Comparison of ENCODE assay signal across 13 mouse cellular contexts in genomic region chr6:115005351-115005890, GRCm38 (mm10). TPM values are rescaled to one million over a fixed set of nuclear protein-coding genes. Genes with fewer than 3 reads are reported as not detected.
DNase-seq lines count a peak whose midpoint lies in the region; ATAC-seq lines count a peak whose summit lies in the region.
"Had no signal": no experiment of that assay in that cellular context is flagged by ENCODE, and none has a peak within 500 bp of the region (broad histone marks: within the 10 kb centered on the region; RNA-seq: fewer than 3 reads in every experiment).

No protein-coding gene starts in this region.

- H3K9ac ChIP-seq in midbrain, embryonic 15.5 days: no peak overlapping the region
- H3K9ac ChIP-seq: lung, embryonic 14.5 days had no signal

- no peak overlapping the region for H3K4me2 ChIP-seq in midbrain, embryonic 15.5 days
- H3K4me2 ChIP-seq: lung, embryonic 14.5 days had no signal

- intact Hi-C loops in gastrocnemius, postnatal 14 days (cut with DNase I; ENCODE audit: low total_unique reads): loop anchor here (10.0 kb wide), 1 partner anchor 291 kb away; no protein-coding TSS in a partner anchor
- intact Hi-C loops in left cerebral cortex, postnatal 14 days (cut with DNase I): loop anchor here (5.0 kb wide), 1 partner anchor 283 kb away; no protein-coding TSS in a partner anchor

- no peaks in the 10 kb centered on the region for H3K9me3 ChIP-seq in midbrain, embryonic 15.5 days
- H3K9me3 ChIP-seq in limb, embryonic 10.5 days (replicated peaks): no peaks in the 10 kb centered on the region

- no peak overlapping the region for H3K27ac ChIP-seq in midbrain, embryonic 15.5 days
- H3K27ac ChIP-seq in limb, embryonic 10.5 days: no peak overlapping the region

- peak; percentile 45 for DNase-seq in gastrocnemius, adult 18-20 months (ENCODE audit: low spot score)
- DNase-seq in gastrocnemius, postnatal 4 days (ENCODE audit: low spot score in 2 of 2): no peak
- peak; percentile 70 for DNase-seq in cerebellum, adult 11 months
- peak; percentile 20 for DNase-seq in gastrocnemius, postnatal 14 days
- DNase-seq in left cerebral cortex, postnatal 14 days (ENCODE audit: low spot score in 2 of 2): peak; percentile 52 to 59
- no peak for DNase-seq in limb, embryonic 10.5 days (ENCODE audit: low spot score)
- no peak for DNase-seq in embryo, embryonic 11 days
- DNase-seq: kidney, postnatal 25 days; lung, embryonic 14.5 days; spleen, adult 18-20 months; thymus, postnatal 25 days had no signal

- 88% methylated on average over 8 of the region's 8 CpGs for WGBS in midbrain, embryonic 15.5 days
- WGBS in limb, embryonic 10.5 days: 86% methylated on average over 8 of the region's 8 CpGs

- H3K4me1 ChIP-seq in midbrain, embryonic 15.5 days: peaks cover 9% of the 10 kb centered on the region
- peaks cover 10% of the 10 kb centered on the region for H3K4me1 ChIP-seq in limb, embryonic 10.5 days

- ATAC-seq in midbrain, embryonic 15.5 days (replicated peaks): no peak
- ATAC-seq: forebrain, embryonic 14.5 days had no signal

- H3K36me3 ChIP-seq in midbrain, embryonic 15.5 days (replicated peaks): no peaks in the 10 kb centered on the region
- peaks cover 43% of the 10 kb centered on the region for H3K36me3 ChIP-seq in limb, embryonic 10.5 days

- H3K27me3 ChIP-seq in midbrain, embryonic 15.5 days (replicated peaks): no peaks in the 10 kb centered on the region
- H3K27me3 ChIP-seq in limb, embryonic 10.5 days (ENCODE audit: low read depth, poor library complexity, severe bottlenecking): no peaks in the 10 kb centered on the region

- H3K4me3 ChIP-seq in midbrain, embryonic 15.5 days: no peak overlapping the region
- H3K4me3 ChIP-seq in limb, embryonic 10.5 days: no peak overlapping the region

RNA-seq across cellular contexts. Expression of gene Tamm41, which starts 32.3 kb away (rescaled TPM):
- total RNA-seq in gastrocnemius, adult 18-20 months (2021): 1 to 10 TPM; 7.6 to 8.2 TPM
- total RNA-seq in gastrocnemius, postnatal 4 days (2021): 10 to 100 TPM; 20.2 to 22.2 TPM
- total RNA-seq in gastrocnemius, postnatal 14 days (2021): 1 to 10 TPM; 8.5 to 8.9 TPM
- 10 to 100 TPM; 17.3 to 21.9 TPM for total RNA-seq in left cerebral cortex, postnatal 14 days (2021)
- 51.0 and 53.7 TPM in 2 replicates for polyA plus RNA-seq in midbrain, embryonic 15.5 days (2015; fragmentation: Nextera tagmentation; extraction: Ambion mirVana)
- 104 and 106 TPM in 2 replicates for polyA plus RNA-seq in limb, embryonic 10.5 days (2016; fragmentation: Nextera tagmentation; extraction: Ambion mirVana)

RNA-seq across cellular contexts. Expression of gene Vgll4, which starts 35.6 kb away (rescaled TPM):
- total RNA-seq in gastrocnemius, adult 18-20 months (2021): 10 to 100 TPM; 11.7 to 19.0 TPM
- total RNA-seq in gastrocnemius, postnatal 4 days (2021): 10 to 100 TPM; 42.2 to 48.2 TPM
- 10 to 100 TPM; 15.7 to 20.1 TPM for total RNA-seq in gastrocnemius, postnatal 14 days (2021)
- total RNA-seq in left cerebral cortex, postnatal 14 days (2021): 10 to 100 TPM; 48.0 to 53.4 TPM
- polyA plus RNA-seq in midbrain, embryonic 15.5 days (2015; fragmentation: Nextera tagmentation; extraction: Ambion mirVana): 47.3 and 52.4 TPM in 2 replicates
- polyA plus RNA-seq in limb, embryonic 10.5 days (2016; fragmentation: Nextera tagmentation; extraction: Ambion mirVana): 114 and 129 TPM in 2 replicates

Comparison
In these comparisons a context has a peak if more than half of its experiments do, and no peak if none do; other contexts are left out.
1. DNase-seq: peak in gastrocnemius, adult 18-20 months (single experiment), cerebellum, adult 11 months (single experiment), gastrocnemius, postnatal 14 days (single experiment) and left cerebral cortex, postnatal 14 days (2 of 2); none in gastrocnemius, postnatal 4 days (0 of 2), limb, embryonic 10.5 days (single experiment) and embryo, embryonic 11 days (single experiment).